Comparison of ENCODE assay signal across 1 mouse cellular context in genomic region chr2:29060135-29060597, GRCm38 (mm10).
TF ChIP-seq lines count a peak whose summit lies in the region.

Ttf1 (plus strand) TSS chr2:29060262.

TF ChIP-seq in CH12.LX, 34 proteins besides CTCF, POLR2A, EP300 and RAD21 (continued from another document):
- TF ChIP-seq JUND (conservative IDR thresholded peaks at IDR 0.05; ENCODE audit: low read depth, low read length) (no peak), MXI1 (IDR thresholded peaks at IDR 0.05; ENCODE audit: low read depth, low read length) (peak; percentile 86), UBTF (IDR thresholded peaks at IDR 0.05; ENCODE audit: low read depth, low read length) (no peak), ZC3H11A (IDR thresholded peaks at IDR 0.05; ENCODE audit: low read depth, low read length) (no peak), PAX5 (IDR thresholded peaks at IDR 0.05; ENCODE audit: low read length) (no peak), NRF1 (IDR thresholded peaks at IDR 0.05; ENCODE audit: low read depth, low read length) (peak; percentile 83), ZMIZ1 (IDR thresholded peaks at IDR 0.05; ENCODE audit: low read depth, low read length) (no peak), USF2 (conservative IDR thresholded peaks at IDR 0.05; ENCODE audit: low read depth, low read length) (no peak), ZNF384 (IDR thresholded peaks at IDR 0.05; ENCODE audit: low read depth, low read length) (no peak), POLR2AphosphoS2 (IDR thresholded peaks at IDR 0.05; ENCODE audit: low read depth, low read length) (peak; percentile 57; the same call in 1 of the 2 replicates), CHD2 (IDR thresholded peaks at IDR 0.05; ENCODE audit: low read length) (no peak), ELF1 (IDR thresholded peaks at IDR 0.05; ENCODE audit: low read depth, low read length) (peak; percentile 98), TBP (conservative IDR thresholded peaks at IDR 0.05; ENCODE audit: low read depth, low read length) (no peak), SIN3A (IDR thresholded peaks at IDR 0.05; ENCODE audit: low read length) (peak; percentile 97), SMC3 (IDR thresholded peaks at IDR 0.05; ENCODE audit: low read depth, low read length) (no peak), HCFC1 (IDR thresholded peaks at IDR 0.05; ENCODE audit: low read depth, low read length) (peak; percentile 81), E2F4 (IDR thresholded peaks at IDR 0.05; ENCODE audit: insufficient replicate concordance, low read depth, low read length) (peak; percentile 72; the same call in 1 of the 2 replicates), TCF12 (IDR thresholded peaks at IDR 0.05; ENCODE audit: low read depth, low read length) (peak; percentile 69; the same call in 1 of the 2 replicates), IRF4 (IDR thresholded peaks at IDR 0.05; ENCODE audit: low read depth, low read length) (no peak), MAZ (IDR thresholded peaks at IDR 0.05; ENCODE audit: low read depth, low read length) (no peak), MEF2A (IDR thresholded peaks at IDR 0.05; ENCODE audit: borderline replicate concordance, low read depth, low read length) (0 out of 2 replicates have a peak, but pooled peaks have one; percentile 5), ZKSCAN1 (IDR thresholded peaks at IDR 0.05; ENCODE audit: borderline replicate concordance, low read depth, low read length) (no peak), MYC (IDR thresholded peaks at IDR 0.05; ENCODE audit: low read depth, low read length) (no peak)
TF ChIP-seq in CH12.LX: peak in this region for 11.
